Mouse (Mus musculus): ENCODE results near the gene Gpr84.

DNA sequence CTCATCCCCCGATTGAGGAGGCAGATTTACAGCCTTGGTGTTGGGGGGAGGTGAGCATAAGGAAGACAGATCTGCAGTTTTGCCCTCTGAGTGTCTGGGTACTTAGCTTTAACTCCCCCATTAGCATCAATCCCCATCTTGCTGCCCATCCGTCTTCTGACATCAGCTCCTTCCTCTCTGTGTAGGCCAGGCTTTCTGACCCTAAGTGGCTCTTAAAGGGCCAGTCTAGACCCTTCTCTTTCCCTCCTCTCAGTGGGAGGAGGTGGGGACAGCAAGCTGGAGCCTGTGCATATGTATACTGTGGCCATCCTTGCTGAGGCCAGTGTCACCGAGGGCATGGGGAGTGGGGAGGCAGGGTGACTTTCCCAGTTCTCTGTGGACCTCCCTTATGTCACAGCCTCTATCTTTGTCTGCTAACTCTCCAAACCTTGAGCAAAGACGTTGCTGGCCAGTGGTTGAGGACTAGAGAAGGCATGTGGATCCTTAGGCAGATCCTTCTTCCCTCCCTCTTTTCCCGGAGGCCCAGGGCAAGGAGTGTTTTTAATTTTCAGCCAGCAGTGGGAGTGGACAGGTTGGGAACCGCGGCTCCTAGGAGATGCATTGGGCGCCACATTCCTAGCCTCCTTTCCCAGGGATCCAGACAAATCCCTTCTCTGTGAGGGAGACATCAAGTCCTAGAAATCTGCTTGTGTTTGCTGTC lies 6.3 kb downstream of the Gpr84 start:
- TF ChIP-seq TAL1 (IDR thresholded peaks at IDR 0.05; ENCODE audit: low read length) = no peak
- TF ChIP-seq GATA1 (IDR thresholded peaks at IDR 0.05; ENCODE audit: low read length) = no peak

Measured in erythroblast, embryonic 14.5 days (primary cell).